Mouse (Mus musculus) heart, postnatal 0 days (tissue): Measurements from ENCODE around the gene Vamp1.

Experiments
- CTCF ChIP-seq: IDR thresholded peaks from 2 replicates; pipeline ENCODE4 v1.5.1; 2016; ENCODE audit warnings: antibody characterized with exemption, control low read depth, low read depth
- EP300 ChIP-seq: IDR thresholded peaks from 2 replicates; pipeline ENCODE4 v1.6.1; 2016; ENCODE audit warnings: antibody characterized with exemption, low read depth

DNA sequence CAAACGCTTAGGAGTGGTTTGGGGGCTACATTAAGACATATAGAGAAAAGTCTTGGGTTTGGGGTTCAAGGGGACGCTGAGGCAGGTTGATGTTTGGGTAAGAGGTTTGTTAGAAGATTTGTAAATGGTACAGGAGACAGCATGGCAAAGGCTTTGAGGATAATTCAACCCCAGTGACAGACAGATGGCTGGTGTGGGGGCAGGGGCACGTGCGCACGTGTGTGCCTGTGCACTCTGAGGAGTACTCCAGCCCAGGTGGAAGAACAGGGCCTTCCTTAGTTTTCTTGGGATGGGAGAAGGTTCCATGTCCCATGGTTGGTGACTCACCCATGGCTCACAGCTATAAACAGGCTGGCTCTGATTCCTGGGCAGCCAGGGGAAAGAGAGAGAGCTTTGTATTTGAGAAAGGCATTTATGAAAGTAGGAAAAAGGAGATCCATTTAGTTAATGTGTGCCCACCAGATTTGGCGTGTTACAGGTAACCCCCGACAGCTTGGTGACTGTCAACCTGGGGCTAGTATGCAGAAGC, 40.2 kb downstream of the Vamp1 start:
- no peak for TF ChIP-seq CTCF
- TF ChIP-seq EP300 = no peak
